Mouse (Mus musculus) thymus, adult 2 months (tissue): Measurements from ENCODE around the gene Hacd3. TPM values are rescaled to one million over a fixed set of nuclear protein-coding genes. Genes with fewer than 3 reads are reported as not detected.

Source experiments
- DNase-seq: peaks from one replicate; pipeline ENCODE4 v3.0.0; 2021
- H3K27ac ChIP-seq: fragments of 200-500 bp; 2 replicates; pipeline ENCODE4 v1.5.1; 2012; ENCODE audit warnings: low read length, control low read depth; ENCODE audit not compliant: control insufficient read depth, insufficient read depth
- H3K27me3 ChIP-seq: fragments of 200-500 bp; 2 replicates; pipeline ENCODE4 v1.6.1; 2012; ENCODE audit warnings: mild to moderate bottlenecking, low read length, moderate library complexity, mixed read lengths; ENCODE audit not compliant: control insufficient read depth, insufficient read depth
- H3K36me3 ChIP-seq: fragments of 200-500 bp; 2 replicates; pipeline ENCODE4 v1.6.1; 2012; ENCODE audit warnings: mild to moderate bottlenecking, low read length, moderate library complexity; ENCODE audit not compliant: control insufficient read depth, insufficient read depth
- H3K4me1 ChIP-seq: fragments of 200-500 bp; replicated peaks from 2 replicates; pipeline ENCODE4 v1.6.1; 2012; ENCODE audit warnings: low read length; ENCODE audit not compliant: control insufficient read depth, insufficient read depth
- H3K4me3 ChIP-seq: fragments of 200-500 bp; 2 replicates; pipeline ENCODE4 v1.5.1; 2012; ENCODE audit warnings: mild to moderate bottlenecking, low read length, control low read depth, moderate library complexity; ENCODE audit not compliant: control insufficient read depth, insufficient read depth
- CTCF ChIP-seq: fragments of 200-500 bp; IDR thresholded peaks from 2 replicates; pipeline ENCODE4 v1.5.1; 2012; ENCODE audit warnings: mild to moderate bottlenecking, control low read depth, low read length, moderate library complexity, borderline replicate concordance; ENCODE audit not compliant: control insufficient read depth, poor library complexity, insufficient read depth; ENCODE audit errors: extremely low read depth
- POLR2A ChIP-seq: fragments of 200-500 bp; IDR thresholded peaks from 2 replicates; pipeline ENCODE4 v1.6.1; 2012; ENCODE audit warnings: mild to moderate bottlenecking, low read length, control low read depth, moderate library complexity; ENCODE audit not compliant: control insufficient read depth, poor library complexity, insufficient read depth; ENCODE audit errors: extremely low read depth
- WGBS: fragments of 180-500 bp; shearing (Covaris S2); methylation state at CpG from one replicate; pipeline ENCODE4 v1.1.7; 2018; 5-methylcytosine and 5-hydroxymethylcytosine counted together
- polyA plus RNA-seq: library from polyadenylated mRNA; depleted of rRNA; stranded (reverse); fragments of >200 nt; gene quantifications from 2 replicates; pipeline ENCODE4 v1.2.3, GENCODE M21; 2012

Gene Hacd3
- polyA plus RNA-seq, 1 experiment, result 35.3 TPM

DNA sequence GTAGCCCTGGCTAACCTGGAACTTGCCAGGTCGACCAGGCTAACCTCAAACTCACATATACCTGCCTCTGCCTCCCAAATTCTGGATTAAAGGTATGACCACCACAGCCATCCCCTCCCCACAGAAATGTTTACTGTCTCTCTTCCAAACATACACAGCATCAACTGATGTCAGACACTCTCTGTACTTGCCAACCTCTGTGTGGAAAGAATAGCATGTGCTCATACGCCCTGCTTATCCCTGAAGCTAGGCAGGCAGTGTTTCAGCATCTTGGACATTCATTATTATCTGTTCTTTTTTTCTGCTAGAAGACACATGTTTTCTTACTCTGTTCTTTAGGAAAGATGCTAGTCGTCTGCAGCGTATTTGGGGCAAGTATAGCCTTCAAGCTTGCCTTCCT, 3.6 kb downstream of the Hacd3 start:
- DNase-seq, result no peak
- no peaks in the 10 kb centered on the region for H3K36me3 ChIP-seq
- H3K27ac ChIP-seq, result no peak overlapping the region
- no peak for TF ChIP-seq POLR2A
- no peak for TF ChIP-seq CTCF
- no peaks in the 10 kb centered on the region for H3K27me3 ChIP-seq
- H3K4me1 ChIP-seq, result peaks cover 6% of the 10 kb centered on the region; the same call in 1 of the 2 replicates
- H3K4me3 ChIP-seq, result no peak overlapping the region
- WGBS, result 92% methylated on average over 4 of the region's 4 CpGs

- Histone ChIP-seq H3K36me3 (no peaks in the 10 kb centered on the region), H3K4me3 (no peak overlapping the region), H3K27ac (no peak overlapping the region), H3K4me1 (peaks cover 6% of the 10 kb centered on the region; the same call in 1 of the 2 replicates), H3K27me3 (no peaks in the 10 kb centered on the region)
- no peak for DNase-seq
- WGBS, result 93% methylated on average over 16 of the region's 16 CpGs
- TF ChIP-seq POLR2A (no peak), CTCF (no peak)
Observed at GRCm38 (mm10) chr9:65016978-65017827, 4.3 kb downstream of the Hacd3 start.

DNA sequence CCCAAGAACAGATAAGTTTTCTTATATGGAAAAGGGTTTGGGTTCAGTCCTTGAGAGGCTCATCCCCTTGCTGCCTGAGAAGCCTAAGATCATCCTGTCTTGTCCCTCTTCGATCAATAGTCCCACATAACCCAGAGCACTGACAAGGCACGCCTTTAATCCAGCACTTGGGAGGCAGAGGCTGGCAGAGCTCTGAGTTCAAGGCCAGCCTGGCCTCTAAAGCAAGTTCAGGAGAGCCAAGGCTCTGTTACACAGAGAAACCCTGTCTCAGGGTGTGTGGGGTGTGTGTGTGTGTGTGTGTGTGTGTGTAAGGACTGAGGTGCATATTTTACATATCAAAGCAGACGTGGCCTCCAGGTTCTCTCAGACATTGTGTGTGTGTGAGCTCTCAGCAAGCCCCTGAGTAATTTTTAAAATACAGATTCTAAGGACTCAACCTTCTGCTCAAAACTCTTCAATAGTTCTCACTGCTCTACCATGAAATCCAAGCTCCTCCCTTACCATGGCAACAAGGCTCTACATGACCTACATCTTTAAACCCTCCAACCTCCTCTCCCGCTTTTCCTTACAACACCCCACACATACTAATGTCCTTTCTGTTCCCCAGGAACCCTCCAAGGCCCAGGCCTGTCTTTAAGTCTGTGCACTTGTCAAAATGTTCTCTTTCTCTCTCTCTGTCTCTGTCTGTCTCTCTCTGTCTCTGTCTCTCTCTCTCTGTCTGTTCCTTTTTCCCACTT, 5.1 kb downstream of the Hacd3 start:
- H3K4me1 ChIP-seq, result peaks cover 3% of the 10 kb centered on the region
- H3K36me3 ChIP-seq, result no peaks in the 10 kb centered on the region
- no peaks in the 10 kb centered on the region for H3K27me3 ChIP-seq
- no peak for TF ChIP-seq CTCF
- no peak for TF ChIP-seq POLR2A
- H3K27ac ChIP-seq, result no peak overlapping the region
- H3K4me3 ChIP-seq, result no peak overlapping the region
- 94% methylated on average over 4 of the region's 4 CpGs for WGBS
- DNase-seq, result no peak

GRCm38 (mm10) chr9:65015461-65016222, 5.9 kb downstream of the Hacd3 start:
- no peaks in the 10 kb centered on the region for H3K36me3 ChIP-seq
- H3K4me3 ChIP-seq, result no peak overlapping the region
- no peak for DNase-seq
- H3K4me1 ChIP-seq, result peaks cover 8% of the 10 kb centered on the region
- TF ChIP-seq CTCF, result no peak
- TF ChIP-seq POLR2A, result no peak
- WGBS, result 87% methylated on average over 7 of the region's 7 CpGs
- H3K27me3 ChIP-seq, result no peaks in the 10 kb centered on the region
- H3K27ac ChIP-seq, result no peak overlapping the region

DNA sequence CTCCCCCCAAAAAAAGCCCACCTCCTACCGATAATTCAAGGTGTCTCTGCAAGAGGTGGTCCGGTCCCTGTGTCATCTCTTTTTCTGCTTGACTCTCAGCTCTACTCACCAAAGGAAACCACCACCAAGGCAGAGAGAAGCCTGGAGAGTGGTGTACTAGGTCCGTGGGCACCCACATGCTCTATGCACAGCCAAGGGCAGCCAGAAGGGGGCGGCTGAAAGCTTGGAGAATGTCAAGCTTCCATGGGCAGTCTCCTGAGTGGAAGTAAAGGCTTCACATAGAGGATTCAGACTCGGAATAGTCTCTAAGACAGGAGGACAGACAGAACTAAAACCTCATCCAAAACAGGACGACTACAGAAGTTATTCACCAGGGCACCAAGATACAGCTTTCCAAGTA, 10.2 kb downstream of the Hacd3 start:
- Histone ChIP-seq H3K27ac (no peak overlapping the region), H3K4me3 (no peak overlapping the region), H3K36me3 (no peaks in the 10 kb centered on the region), H3K4me1 (peaks cover 9% of the 10 kb centered on the region), H3K27me3 (no peaks in the 10 kb centered on the region)
- no peak for TF ChIP-seq POLR2A
- TF ChIP-seq CTCF, result 0 out of 2 replicates have a peak, but pooled peaks have one; percentile 24
- 73% methylated on average over 6 of the region's 6 CpGs for WGBS
- DNase-seq, result peak; percentile 19

DNA sequence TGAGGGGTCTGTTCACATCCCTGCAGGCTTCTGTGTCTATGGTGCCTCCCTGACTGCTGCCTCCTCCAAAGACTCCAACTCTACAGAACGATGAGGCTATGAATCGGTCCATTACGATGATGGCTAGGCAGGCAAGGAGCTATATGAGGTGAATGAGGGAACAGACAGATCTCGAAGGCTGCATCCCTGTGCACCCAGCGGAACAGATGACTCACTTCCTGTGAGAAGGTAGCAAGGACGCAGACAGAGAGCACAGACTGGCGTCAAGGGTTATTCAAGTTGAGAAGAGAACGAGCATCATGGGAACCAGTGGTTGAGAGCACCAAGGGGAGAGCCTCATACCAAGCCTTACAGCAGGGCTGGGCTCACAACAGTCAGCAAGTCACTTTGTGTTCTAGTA, 10.9 kb downstream of the Hacd3 start:
- Histone ChIP-seq H3K4me1 (peaks cover 7% of the 10 kb centered on the region), H3K36me3 (no peaks in the 10 kb centered on the region), H3K27me3 (no peaks in the 10 kb centered on the region), H3K27ac (no peak overlapping the region), H3K4me3 (no peak overlapping the region)
- no peak for TF ChIP-seq CTCF
- TF ChIP-seq POLR2A, result no peak
- 66% methylated on average over 8 of the region's 8 CpGs for WGBS
- DNase-seq, result peak; percentile 13
